Mouse (Mus musculus) heart, adult 18-20 months (tissue): ENCODE data around the gene Nmrk2. TPM values are rescaled to one million over a fixed set of nuclear protein-coding genes. Genes with fewer than 3 reads are reported as not detected.
"Not testable (repeated sequence)": the region's sequence is repeated elsewhere in the genome, so short reads cannot be mapped to it uniquely, and the experiment has no call there.

ENCODE experiments used
- DNase-seq, 2 experiments: peaks; one replicate each; pipeline ENCODE4 v3.0.0; 2021 to 2022; ENCODE audit warnings: mixed read lengths in 1 of 2
- long read RNA-seq, 2 experiments: library from polyadenylated mRNA; stranded (forward); transcript quantifications; one replicate each; pipeline ENCODE4 v2.0.0; 2021
- total RNA-seq, 2 experiments: library from RNA; stranded (reverse); gene quantifications; 2 replicates each; pipeline ENCODE4 v1.2.3; 2021

Nmrk2 gene
- total RNA-seq, result 1 to 10 TPM; 7.1 to 8.8 TPM
- long read RNA-seq, experiment 1, transcript Nmrk2-201 (7 exons, 1,854 nt), result major isoform, 36 of 58 reads
- long read RNA-seq, experiment 1, partial matches to known transcripts, result 0 of 58 reads
- long read RNA-seq, experiment 1, other reads (novel, unspliced or antisense), result 22 of 58 reads
- long read RNA-seq, experiment 2, transcript Nmrk2-201 (7 exons, 1,854 nt), result major isoform, 19 of 24 reads
- long read RNA-seq, experiment 2, partial matches to known transcripts, result 0 of 24 reads
- long read RNA-seq, experiment 2, other reads (novel, unspliced or antisense), result 5 of 24 reads

DNA sequence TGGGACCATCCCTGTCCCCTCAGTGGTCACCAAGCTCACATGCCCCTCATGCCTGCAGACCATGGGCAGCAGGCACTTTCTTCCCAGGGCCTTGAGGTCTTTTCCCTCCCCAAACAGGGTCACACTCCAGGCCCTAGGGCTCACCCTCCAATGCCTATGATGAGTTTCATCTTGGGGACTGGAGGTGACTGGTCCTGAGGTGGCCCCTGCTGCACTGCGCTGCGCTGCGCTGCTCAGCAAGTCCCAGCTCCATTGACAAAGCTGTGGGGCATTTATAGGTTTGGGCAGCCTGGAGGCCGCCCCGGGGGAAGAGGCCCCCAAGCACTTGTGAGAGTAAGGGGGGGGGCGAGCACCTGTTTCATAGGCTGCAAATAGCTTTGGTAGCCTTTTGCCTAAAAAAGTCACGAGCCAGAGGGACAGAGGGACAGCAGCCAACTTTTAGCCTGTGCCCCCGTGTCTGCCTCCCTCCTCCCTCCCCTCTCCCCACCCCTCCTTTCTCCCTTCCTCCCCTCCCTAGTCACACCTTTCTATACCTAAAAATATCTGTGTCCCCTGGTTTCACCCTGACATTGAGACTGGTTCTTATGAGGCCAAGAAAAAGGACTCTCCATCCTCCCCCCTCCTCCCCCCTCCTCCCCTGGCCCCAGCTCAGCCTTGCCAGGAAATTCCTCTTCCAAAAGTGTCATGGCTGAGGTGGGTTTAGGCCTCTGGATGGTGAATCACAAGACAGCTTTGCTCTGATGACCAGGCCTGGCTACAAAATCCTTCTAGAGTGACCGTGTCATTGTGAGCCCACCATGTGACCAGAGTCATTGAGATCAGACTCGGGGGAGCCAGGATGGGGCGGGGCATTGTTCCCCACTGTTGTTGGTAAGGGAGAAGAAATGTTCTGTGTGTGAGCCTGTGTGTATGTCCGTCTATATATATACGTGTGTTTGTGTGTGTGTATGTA lies at the start of gene Nmrk2:
Gene Nmrk2 (minus strand): TSS at position 245 of the 952 bp plus-strand sequence.
- DNase-seq, result peak; percentile 72 to 74

DNA sequence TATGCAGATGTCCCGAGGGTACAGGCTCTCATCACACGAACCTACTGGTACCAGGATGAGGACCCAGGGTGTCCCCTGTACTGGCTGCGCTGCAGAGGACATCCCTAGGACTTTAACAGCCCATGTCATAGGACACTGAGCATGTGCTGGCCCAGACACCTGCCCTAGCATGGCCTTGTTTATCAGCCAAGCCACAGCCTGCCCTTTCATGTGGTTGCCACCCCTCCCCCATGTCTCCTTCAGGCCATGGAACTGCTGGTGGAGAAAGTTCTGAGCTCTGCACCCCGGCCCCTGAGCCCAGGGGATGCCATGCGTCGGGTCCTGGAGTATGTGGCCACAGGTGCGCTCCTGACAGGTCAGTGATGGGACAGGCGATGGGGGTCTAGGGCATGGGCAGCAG lies 47.6 kb upstream of the Nmrk2 start:
- DNase-seq, result no peak

DNA sequence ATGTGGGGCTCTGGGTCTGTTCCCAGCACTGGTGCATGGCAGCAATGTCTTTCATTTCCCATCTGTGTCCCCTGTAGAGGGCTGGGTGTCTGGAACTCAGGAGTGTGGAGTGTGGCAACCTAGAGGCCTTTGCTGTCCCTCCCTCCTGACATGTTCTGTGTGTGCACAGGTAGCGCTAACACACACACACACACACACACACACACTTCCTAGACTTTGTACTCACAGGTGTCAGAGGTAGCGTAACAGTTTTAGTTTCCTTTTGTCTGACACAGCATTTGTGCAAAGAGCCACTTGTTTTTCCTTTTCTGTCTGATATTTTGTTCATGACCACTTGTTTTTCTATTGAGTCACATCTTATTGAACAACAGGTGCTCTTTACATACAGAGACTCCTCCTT lies 46.0 kb upstream of the Nmrk2 start:
- DNase-seq, result no peak

GRCm38 (mm10) chr10:81245166-81245565 lies 43.3 kb upstream of the Nmrk2 start:
- no peak for DNase-seq

DNA sequence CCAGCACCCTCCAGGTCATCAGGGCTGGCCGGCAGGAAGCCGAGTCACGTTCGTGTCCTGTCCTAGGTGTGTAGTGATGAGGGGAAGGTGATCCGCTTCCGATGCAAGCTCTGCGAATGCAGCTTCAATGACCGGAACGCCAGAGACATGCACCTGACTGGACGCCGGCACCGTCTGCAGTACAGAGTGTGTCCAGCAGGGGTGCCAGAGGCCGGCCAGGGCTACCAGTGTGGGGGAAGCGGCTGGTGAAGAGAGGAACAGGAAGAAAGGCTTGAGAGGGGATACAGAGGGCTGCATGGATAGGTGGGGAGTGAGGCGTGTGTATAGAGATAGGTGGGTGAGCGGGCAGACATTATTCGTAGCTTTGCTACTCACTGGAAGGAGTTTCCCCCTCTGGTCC lies 42.7 kb upstream of the Nmrk2 start:
- peak; percentile 70 to 85 for DNase-seq

DNA sequence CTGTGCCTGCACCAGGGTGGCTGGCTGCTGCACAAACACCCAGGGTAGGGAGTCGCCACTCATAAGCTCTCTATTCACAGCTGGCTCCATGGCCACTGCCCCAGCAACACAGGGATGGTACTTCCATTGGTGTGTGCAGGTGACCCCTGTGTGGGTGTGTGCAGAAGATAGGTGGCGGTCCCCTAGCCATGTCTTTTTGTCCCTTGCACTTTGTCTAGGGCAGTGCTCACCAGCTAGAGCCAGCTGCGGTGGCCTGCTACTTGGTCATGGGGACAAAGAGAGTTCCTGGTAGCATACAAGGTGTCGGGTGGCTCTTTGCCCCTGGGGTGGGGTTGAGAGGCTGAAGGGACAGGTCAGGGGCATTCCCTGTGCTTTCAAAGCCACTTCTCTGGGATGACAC lies 42.3 kb upstream of the Nmrk2 start:
- DNase-seq, result no peak

- no peak for DNase-seq
These were observed 40.2 kb upstream of the Nmrk2 start for GRCm38 (mm10) chr10:81242021-81242420.

GRCm38 (mm10) chr10:81240876-81241275 lies 39.0 kb upstream of the Nmrk2 start:
- peak in 1 of 2 experiments; percentile 55 for DNase-seq

DNA sequence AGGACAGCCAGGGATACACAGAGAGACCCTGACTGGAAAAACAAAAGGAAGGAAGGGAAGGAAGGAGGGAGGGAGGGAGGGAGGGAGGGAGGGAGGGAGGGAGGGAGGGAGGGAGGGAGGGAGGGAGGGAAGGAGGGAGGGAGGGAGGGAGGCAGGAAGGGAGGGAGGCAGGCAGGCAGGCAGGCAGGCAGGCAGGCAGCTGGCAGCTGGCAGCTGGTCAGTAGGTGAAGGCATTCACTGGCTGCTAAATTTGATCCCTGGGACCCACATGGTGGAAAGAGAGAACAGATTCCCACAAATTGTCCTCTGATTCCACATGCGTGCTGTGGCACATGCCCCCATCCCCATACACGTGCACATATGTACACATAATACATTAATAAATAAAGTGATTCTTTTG lies 36.8 kb upstream of the Nmrk2 start:
- no peak for DNase-seq

DNA sequence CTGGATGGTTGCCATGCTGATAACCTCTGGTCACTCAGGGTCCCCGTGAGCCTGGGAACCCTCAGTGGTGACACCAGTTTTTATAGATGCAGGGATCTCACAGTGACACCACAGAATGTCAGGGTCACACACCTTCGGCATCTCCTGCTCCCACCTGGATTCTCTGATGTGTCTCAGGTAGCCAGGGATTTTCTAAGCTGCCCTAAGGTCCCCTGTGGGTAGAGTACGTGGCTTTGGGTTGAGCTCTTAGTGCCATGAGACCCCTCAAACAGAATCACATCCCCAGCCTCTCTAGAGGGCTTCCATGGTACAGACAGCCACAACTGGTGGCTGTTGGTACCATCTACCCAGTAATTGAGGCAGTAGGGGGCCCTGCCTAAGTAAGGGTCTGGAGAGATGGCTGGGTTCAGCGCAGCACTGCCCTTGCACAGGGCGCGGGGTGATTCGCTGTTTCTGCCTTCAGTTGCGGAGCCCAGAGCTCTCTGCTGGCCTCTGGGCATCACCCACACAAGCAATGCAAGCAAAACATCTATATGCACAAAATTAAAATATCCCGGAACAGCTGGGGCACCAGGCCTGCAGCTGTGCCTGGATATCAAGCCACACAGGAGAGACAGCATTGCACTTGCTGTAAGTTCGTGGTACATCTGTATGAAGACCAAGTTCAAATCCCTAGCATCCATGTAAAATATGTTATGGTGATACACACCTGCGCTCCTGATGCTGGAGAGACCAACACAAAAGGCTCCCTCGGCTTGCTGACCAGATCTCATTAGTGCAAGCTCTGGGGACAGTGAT lies 34.8 kb upstream of the Nmrk2 start:
- no peak for DNase-seq

- DNase-seq, result no peak
These were observed 32.4 kb upstream of the Nmrk2 start for GRCm38 (mm10) chr10:81234206-81234605.

GRCm38 (mm10) chr10:81233226-81233585 lies 31.4 kb upstream of the Nmrk2 start:
- peak in 1 of 2 experiments; percentile 17 for DNase-seq

GRCm38 (mm10) chr10:81232580-81233225 lies 30.9 kb upstream of the Nmrk2 start, which contains the start of gene Zfr2:
Gene Zfr2 (plus strand): TSS chr10:81233155.
- DNase-seq, result peak; percentile 84 to 86

GRCm38 (mm10) chr10:81231436-81231835 lies 29.6 kb upstream of the Nmrk2 start:
- no peak for DNase-seq

DNA sequence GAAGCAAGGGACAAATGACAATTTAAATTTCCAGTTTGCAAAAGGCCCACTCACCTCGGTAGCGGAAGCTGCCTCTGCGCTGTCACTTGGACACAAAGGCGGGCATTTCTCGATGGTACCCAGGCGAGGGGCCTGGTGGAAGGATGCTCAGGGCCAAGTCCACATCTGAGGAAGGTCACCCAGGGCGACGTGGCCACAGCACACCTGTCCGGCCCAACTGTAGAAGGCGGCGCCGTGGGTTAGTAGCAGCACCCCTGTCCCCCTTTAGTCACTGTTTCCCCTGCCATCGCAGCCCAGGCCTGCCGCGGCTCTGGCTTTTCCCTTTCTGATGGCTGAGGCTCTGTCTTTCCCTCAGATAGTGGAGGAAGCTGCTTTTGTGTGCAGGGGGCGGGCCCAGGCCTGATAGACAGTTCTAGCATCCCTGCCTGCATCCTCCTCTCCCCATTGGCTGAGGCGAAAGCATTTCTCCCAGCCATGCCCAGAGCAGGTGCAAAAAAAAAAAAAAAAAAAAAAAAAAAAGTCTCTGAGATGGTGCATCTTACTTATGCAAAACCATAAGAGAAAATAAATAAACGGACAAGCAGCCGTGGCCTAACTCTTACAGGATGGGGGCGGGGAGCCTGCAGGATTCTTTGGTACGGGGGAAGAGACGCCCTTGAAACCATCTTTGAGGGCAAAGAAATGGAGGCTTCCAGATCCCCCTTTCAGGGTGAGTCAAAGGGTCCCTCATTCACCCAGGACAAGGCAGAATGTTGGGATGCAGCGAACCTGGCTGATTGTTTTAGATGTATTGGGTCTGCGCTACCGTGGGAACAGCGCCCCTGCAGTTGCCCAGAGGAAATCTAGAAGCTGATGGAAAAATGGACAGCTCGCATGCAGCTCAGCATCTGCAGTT lies 28.8 kb upstream of the Nmrk2 start, which contains the start of gene Atcay:
Gene Atcay (minus strand): TSS at position 396 of the 895 bp plus-strand sequence.
- DNase-seq, result no peak

- no peak for DNase-seq
These were observed 28.0 kb upstream of the Nmrk2 start for GRCm38 (mm10) chr10:81229735-81230437.

DNA sequence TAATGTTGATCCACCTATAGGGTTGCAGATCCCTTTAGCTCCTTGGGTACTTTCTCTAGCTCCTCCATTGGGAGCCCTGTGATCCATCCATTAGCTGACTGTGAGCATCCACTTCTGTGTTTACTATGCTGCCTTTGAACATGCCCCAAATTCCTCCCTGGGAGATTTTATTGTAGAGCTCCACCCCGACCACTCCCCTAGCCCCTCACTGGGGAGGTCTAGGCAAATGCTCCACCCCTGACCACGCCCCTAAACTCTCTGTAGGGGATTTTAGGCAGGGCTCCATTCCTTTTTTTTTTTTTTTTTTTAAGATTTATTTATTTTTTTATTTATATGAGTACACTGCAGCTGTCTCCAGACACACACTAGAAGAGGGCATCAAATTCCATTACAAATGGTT lies 21.9 kb upstream of the Nmrk2 start:
- not testable (repeated sequence) for DNase-seq

GRCm38 (mm10) chr10:81221402-81222015 lies 19.7 kb upstream of the Nmrk2 start:
- DNase-seq, result no peak

- peak; percentile 61 to 87 for DNase-seq
These were observed 16.1 kb upstream of the Nmrk2 start for GRCm38 (mm10) chr10:81217964-81218363.
